Mouse (Mus musculus): ENCODE measurements around the gene Mid1ip1. TPM values are rescaled to one million over a fixed set of nuclear protein-coding genes. Genes with fewer than 3 reads are reported as not detected.

Mid1ip1 gene
- 88.2 and 91.3 TPM in 2 replicates for polyA plus RNA-seq (2014; fragmentation: Nextera tagmentation; extraction: Ambion mirVana)

DNA sequence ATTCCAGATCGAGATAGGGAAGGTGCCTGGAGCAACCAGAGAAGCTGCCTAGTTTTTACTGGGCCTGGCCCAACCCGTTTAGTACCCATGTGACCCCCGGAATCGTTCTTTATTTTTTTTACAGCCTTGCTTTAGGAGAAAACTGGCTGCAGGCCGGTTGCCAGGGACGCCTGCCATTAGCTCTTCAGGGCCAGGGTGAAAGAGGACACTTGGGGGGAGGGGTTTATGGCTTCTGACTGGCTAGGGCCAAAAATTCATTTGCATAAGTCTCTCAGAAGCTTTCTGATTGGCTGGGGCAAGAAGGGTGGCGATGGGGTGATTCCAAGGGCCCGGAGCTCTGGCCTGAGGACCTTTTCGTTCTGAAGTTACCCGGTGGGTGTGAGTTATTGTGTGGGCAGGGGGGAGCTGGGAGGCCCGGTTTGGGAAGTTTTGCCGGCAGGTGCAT, at the start of gene Mid1ip1:
Gene Mid1ip1, plus strand, starts transcription at position 318 of the 445 bp plus-strand sequence.
- H3K27me3 ChIP-seq (ENCODE audit: control insufficient read depth, insufficient read depth, low read length), result no peaks in the 10 kb centered on the region
- WGBS, result 20% methylated on average over 12 of the region's 12 CpGs
- H3K4me2 ChIP-seq (replicated peaks), result peak within 1 kb of the TSS; percentile 34
- no peaks in the 10 kb centered on the region for H3K9me3 ChIP-seq (ENCODE audit: control insufficient read depth, low read length)
- H3K4me3 ChIP-seq (replicated peaks; ENCODE audit: low read length), result 0 out of 2 replicates have a peak within 1 kb of the TSS, but pooled peaks have one; percentile 9
- DNase-seq (ENCODE audit: low spot score) (peak; percentile 73), ATAC-seq (ENCODE audit: low FRiP score) (peak; percentile 71)
- no peaks in the 10 kb centered on the region for H3K36me3 ChIP-seq (replicated peaks; ENCODE audit: control insufficient read depth, insufficient read depth)
- H3K4me1 ChIP-seq (replicated peaks; ENCODE audit: control insufficient read depth, insufficient read depth, low read length), result no peaks in the 10 kb centered on the region; the same call in 1 of the 2 replicates
- no peak within 1 kb of the TSS for H3K27ac ChIP-seq
- no peak within 1 kb of the TSS for H3K9ac ChIP-seq

DNA sequence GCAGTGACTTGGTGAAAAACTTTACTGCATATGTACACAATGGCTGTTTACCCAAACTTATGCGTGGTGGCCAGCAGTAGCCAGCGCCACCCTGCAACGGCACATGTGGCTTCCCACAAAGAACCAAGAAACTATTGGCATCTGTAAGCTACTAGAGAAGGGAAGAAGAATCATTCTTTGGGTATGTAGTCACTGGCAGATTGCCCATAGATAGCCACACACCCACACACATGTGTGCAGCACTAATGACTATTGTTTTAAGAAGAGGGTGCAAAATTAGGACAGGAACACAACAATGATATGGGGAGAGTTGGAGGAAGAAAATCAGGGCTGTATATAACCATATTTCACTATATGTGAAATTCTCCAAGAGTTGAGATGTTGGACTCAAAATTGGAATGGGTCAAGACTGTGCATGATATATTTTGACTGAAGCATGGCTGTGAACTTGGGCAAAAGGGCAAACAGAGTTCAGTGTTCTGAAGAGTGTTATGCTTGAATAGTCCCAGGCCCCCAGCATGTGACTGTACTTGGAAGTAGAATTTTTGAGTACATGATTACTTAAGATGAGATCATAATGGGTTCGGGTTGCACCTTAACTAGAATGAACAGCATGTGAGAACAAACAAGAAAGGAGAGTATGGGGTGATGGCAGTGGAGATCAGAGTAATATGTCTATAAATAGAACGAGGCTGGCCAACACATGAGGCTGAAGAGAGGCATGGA, 20.2 kb upstream of the Mid1ip1 start:
- no peak overlapping the region for H3K4me2 ChIP-seq (replicated peaks)
- H3K9ac ChIP-seq, result no peak overlapping the region
- H3K4me3 ChIP-seq (replicated peaks; ENCODE audit: low read length), result no peak overlapping the region
- WGBS, result 93% methylated on average over 5 of the region's 5 CpGs
- no peak for DNase-seq (ENCODE audit: low spot score)
- H3K27me3 ChIP-seq (ENCODE audit: control insufficient read depth, insufficient read depth, low read length), result no peaks in the 10 kb centered on the region
- no peaks in the 10 kb centered on the region for H3K9me3 ChIP-seq (ENCODE audit: control insufficient read depth, low read length)
- ATAC-seq (ENCODE audit: low FRiP score), result no peak
- no peaks in the 10 kb centered on the region for H3K36me3 ChIP-seq (replicated peaks; ENCODE audit: control insufficient read depth, insufficient read depth)
- H3K27ac ChIP-seq, result no peak overlapping the region
- H3K4me1 ChIP-seq (replicated peaks; ENCODE audit: control insufficient read depth, insufficient read depth, low read length), result no peaks in the 10 kb centered on the region

DNA sequence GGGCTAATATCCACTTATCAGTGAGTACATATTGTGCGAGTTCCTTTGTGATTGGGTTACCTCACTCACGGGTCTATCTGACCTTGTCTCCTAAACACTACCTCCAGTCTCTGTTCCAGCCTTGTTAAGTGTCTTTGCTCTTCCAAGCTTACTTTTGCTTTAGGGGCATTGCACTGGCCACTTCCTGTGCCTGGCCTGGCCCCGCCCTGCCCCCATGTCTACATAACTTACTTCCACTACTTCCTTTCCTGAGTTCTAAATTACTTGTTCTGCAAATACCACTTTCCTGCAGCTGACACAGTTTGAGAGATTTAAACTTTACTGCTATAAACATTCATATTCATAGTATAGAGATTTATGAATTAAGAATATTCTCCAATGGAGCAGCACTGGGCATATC, 8.1 kb upstream of the Mid1ip1 start:
- Histone ChIP-seq H3K27ac (no peak overlapping the region), H3K27me3 (ENCODE audit: control insufficient read depth, insufficient read depth, low read length) (no peaks in the 10 kb centered on the region), H3K4me2 (replicated peaks) (no peak overlapping the region), H3K36me3 (replicated peaks; ENCODE audit: control insufficient read depth, insufficient read depth) (no peaks in the 10 kb centered on the region), H3K4me3 (replicated peaks; ENCODE audit: low read length) (no peak overlapping the region), H3K9ac (no peak overlapping the region), H3K9me3 (ENCODE audit: control insufficient read depth, low read length) (no peaks in the 10 kb centered on the region), H3K4me1 (replicated peaks; ENCODE audit: control insufficient read depth, insufficient read depth, low read length) (no peaks in the 10 kb centered on the region)
- DNase-seq (ENCODE audit: low spot score), result no peak
- ATAC-seq (ENCODE audit: low FRiP score), result no peak
- 92% methylated on average over 3 of the region's 3 CpGs for WGBS

DNA sequence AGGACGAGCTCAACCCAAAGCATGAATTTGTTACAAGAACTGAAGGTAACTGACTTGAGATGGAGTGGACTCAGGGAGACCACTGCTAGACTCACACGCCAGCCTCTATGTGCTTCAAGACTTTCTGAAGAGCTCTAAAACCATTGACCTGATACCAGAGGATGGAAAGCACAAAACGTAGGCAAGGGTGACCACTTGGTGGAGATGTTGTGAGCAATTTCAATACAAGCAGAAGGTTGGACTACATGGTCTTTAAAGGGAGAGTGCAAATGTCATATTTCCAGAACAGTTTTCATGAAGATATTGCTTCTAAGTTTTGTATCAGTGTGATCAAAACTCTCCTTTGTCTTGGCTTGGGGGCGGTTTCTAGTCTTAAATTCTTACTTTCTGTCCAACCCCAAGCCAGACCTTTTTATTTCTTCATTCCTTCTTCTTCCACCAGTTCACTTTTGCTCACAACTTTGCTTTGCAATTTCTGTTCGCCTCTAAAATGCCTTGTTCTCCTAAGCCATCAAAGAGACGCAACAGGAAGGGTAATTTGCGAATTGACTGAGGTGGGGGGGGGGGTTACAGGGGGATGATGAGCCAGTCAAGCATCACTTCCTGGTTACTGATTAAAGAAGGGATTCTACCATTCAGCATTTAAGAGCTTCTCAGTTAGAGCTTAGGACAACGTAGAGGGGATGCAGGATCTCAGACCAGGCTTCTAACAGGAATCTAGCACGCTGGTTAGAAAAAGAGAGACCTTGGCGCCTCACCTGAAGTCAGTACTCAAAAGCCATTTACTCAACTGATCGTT, 775 bp upstream of the Mid1ip1 start:
- WGBS, result 42% methylated on average over 11 of the region's 11 CpGs
- no peaks in the 10 kb centered on the region for H3K36me3 ChIP-seq (replicated peaks; ENCODE audit: control insufficient read depth, insufficient read depth)
- ATAC-seq (ENCODE audit: low FRiP score) (no peak), DNase-seq (ENCODE audit: low spot score) (no peak)
- H3K4me3 ChIP-seq (replicated peaks; ENCODE audit: low read length), result no peak overlapping the region
- H3K9me3 ChIP-seq (ENCODE audit: control insufficient read depth, low read length), result no peaks in the 10 kb centered on the region
- no peaks in the 10 kb centered on the region for H3K27me3 ChIP-seq (ENCODE audit: control insufficient read depth, insufficient read depth, low read length)
- H3K9ac ChIP-seq, result no peak overlapping the region
- H3K4me2 ChIP-seq (replicated peaks), result peak overlapping the region; percentile 34
- H3K27ac ChIP-seq, result no peak overlapping the region
- H3K4me1 ChIP-seq (replicated peaks; ENCODE audit: control insufficient read depth, insufficient read depth, low read length), result no peaks in the 10 kb centered on the region

DNA sequence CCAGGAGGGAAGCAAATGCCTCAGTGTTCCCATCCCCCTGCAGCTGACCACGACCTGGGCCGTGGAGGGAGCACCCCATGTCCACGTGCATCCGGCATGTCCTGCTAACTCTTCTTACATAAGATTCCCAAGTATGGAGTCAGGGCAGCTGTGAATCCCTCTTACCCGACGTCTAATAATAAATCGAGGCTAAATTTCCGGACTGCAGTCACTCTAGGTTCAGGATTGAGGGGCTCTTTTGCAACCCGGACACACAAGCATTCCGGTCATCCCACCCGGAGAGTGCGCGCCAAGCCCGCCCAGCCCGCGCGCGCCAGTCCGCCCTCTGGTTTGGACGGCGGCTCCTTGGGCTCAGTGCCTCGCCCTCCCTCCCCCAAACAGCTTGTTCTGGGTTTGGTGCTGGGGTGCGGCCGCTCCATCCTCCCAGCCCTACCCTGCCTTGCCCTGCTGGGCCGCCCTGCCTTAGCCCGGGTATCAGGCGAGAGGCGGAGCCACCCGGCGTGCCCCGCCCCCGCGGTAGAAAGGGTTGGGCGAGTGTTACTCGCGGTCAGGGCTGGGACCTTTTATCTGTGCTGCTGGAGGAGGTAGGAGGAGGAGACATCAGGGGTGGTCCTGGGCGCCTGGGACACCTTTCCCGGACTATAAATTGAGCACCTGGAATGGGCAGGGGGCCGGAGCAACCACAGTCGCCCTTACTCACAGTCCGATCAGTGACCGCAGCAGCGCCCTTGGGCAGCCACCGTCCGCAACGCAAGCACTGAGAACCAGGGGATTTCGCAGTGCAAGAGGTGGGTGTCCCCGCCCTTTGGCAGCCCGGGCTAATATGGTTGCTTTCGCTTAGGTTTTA, 2.3 kb downstream of the Mid1ip1 start:
- Histone ChIP-seq H3K4me3 (replicated peaks; ENCODE audit: low read length) (peak overlapping the region; percentile 63), H3K36me3 (replicated peaks; ENCODE audit: control insufficient read depth, insufficient read depth) (no peaks in the 10 kb centered on the region), H3K4me1 (replicated peaks; ENCODE audit: control insufficient read depth, insufficient read depth, low read length) (peaks cover 11% of the 10 kb centered on the region; the same call in 1 of the 2 replicates), H3K4me2 (replicated peaks) (peak overlapping the region; percentile 66), H3K9ac (peak overlapping the region; percentile 70), H3K9me3 (ENCODE audit: control insufficient read depth, low read length) (no peaks in the 10 kb centered on the region), H3K27ac (peak overlapping the region; percentile 90), H3K27me3 (ENCODE audit: control insufficient read depth, insufficient read depth, low read length) (no peaks in the 10 kb centered on the region)
- WGBS, result 16% methylated on average over 50 of the region's 50 CpGs
- ATAC-seq (ENCODE audit: low FRiP score) (peak; percentile 91), DNase-seq (ENCODE audit: low spot score) (peak; percentile 61)

DNA sequence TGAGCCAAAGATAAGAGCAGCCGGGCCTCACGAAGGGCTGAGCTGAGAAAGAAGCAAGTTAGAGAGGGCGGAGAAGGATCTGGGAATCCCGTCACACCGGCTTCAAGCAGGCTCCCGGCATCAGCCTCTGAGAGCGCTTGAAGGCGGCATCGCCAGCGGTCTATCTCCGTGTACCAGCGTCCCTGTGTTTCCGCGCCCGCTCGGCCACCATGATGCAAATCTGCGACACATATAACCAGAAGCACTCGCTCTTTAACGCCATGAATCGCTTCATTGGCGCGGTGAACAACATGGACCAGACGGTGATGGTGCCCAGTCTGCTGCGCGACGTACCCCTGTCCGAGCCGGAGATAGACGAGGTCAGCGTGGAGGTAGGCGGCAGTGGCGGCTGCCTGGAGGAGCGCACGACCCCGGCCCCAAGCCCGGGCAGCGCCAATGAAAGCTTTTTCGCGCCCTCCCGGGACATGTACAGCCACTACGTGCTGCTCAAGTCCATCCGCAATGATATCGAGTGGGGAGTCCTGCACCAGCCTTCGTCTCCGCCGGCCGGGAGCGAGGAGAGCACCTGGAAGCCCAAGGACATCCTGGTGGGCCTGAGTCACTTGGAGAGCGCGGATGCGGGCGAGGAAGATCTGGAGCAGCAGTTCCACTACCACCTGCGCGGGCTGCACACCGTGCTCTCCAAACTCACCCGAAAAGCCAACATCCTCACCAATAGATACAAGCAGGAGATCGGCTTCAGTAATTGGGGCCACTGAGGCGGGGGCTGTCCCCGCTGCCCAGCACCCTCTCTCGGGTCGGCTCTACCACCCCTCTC, 3.4 kb downstream of the Mid1ip1 start:
- Histone ChIP-seq H3K27me3 (ENCODE audit: control insufficient read depth, insufficient read depth, low read length) (no peaks in the 10 kb centered on the region), H3K27ac (peak overlapping the region; percentile 90), H3K4me1 (replicated peaks; ENCODE audit: control insufficient read depth, insufficient read depth, low read length) (peaks cover 11% of the 10 kb centered on the region; the same call in 1 of the 2 replicates), H3K9me3 (ENCODE audit: control insufficient read depth, low read length) (no peaks in the 10 kb centered on the region), H3K4me3 (replicated peaks; ENCODE audit: low read length) (peak overlapping the region; percentile 63), H3K9ac (peak overlapping the region; percentile 70), H3K4me2 (replicated peaks) (peak overlapping the region; percentile 66), H3K36me3 (replicated peaks; ENCODE audit: control insufficient read depth, insufficient read depth) (no peaks in the 10 kb centered on the region)
- DNase-seq (ENCODE audit: low spot score) (peak; percentile 43), ATAC-seq (ENCODE audit: low FRiP score) (0 out of 2 replicates have a peak, but pooled peaks have one; percentile 18)
- WGBS, result 17% methylated on average over 61 of the region's 61 CpGs

DNA sequence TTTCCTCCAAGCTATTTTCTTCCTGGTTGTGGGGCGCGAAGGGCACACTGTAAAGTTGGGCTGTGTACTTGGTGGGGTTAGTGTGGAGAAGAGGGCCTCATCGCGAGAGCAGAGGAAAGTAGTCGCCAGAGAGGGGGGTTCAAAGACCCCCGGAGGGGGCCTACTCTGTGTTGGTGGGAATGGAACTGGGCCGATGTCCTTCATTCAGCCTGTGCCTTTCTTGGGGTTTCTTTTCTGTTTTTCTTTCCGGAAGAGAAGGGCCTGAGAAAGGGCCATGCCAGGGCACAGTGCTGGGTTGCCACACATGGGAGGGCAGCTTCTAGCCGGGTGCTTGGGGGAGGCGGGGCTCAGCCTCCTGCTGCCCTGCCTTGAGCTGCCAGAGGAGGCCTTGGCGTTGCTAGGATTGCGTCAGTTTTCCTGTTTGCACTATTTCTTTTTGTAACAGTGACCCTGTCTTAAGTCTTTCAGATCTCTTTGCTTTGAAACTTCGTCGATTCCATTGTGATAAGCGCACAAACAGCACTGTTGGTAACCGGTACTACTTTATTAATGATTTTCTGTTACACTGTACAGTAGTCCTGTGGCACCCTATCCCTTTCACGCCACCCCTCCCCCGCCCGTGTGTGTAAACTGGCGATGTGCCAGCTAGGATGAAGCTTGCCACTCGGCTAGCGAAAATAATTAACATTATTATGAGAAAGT, 4.2 kb downstream of the Mid1ip1 start:
- H3K9me3 ChIP-seq (ENCODE audit: control insufficient read depth, low read length), result no peaks in the 10 kb centered on the region
- peaks cover 11% of the 10 kb centered on the region; the same call in 1 of the 2 replicates for H3K4me1 ChIP-seq (replicated peaks; ENCODE audit: control insufficient read depth, insufficient read depth, low read length)
- DNase-seq (ENCODE audit: low spot score), result peak; percentile 50
- ATAC-seq (ENCODE audit: low FRiP score), result peak; percentile 63
- H3K27me3 ChIP-seq (ENCODE audit: control insufficient read depth, insufficient read depth, low read length), result no peaks in the 10 kb centered on the region
- peak overlapping the region; percentile 66 for H3K4me2 ChIP-seq (replicated peaks)
- peak overlapping the region; percentile 70 for H3K9ac ChIP-seq
- peak overlapping the region; percentile 63 for H3K4me3 ChIP-seq (replicated peaks; ENCODE audit: low read length)
- H3K36me3 ChIP-seq (replicated peaks; ENCODE audit: control insufficient read depth, insufficient read depth), result no peaks in the 10 kb centered on the region
- 16% methylated on average over 21 of the region's 22 CpGs for WGBS
- H3K27ac ChIP-seq, result peak overlapping the region; percentile 90

DNA sequence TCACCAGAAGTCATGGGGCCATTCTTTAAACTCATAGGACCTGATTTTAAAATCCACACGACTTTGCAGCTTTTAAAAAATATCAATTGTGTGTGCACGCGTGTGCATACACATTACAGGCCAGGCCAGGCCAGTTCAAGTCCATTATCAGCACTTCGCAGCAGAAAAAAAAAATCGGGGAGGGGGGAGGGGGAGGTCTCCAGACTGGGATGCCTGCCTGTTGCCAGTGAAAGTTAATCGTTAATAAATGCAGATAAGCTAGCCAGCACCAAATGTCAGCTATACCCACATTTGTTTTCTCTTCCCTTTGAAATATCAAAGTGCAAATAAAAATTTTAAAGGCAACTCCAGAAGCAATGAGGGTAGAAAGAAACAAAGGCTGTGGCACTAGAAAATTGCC, 5.6 kb downstream of the Mid1ip1 start:
- Histone ChIP-seq H3K4me1 (replicated peaks; ENCODE audit: control insufficient read depth, insufficient read depth, low read length) (peaks cover 11% of the 10 kb centered on the region; the same call in 1 of the 2 replicates), H3K9ac (no peak overlapping the region), H3K4me3 (replicated peaks; ENCODE audit: low read length) (peak overlapping the region; percentile 63; the same call in 1 of the 2 replicates), H3K9me3 (ENCODE audit: control insufficient read depth, low read length) (no peaks in the 10 kb centered on the region), H3K27ac (no peak overlapping the region), H3K27me3 (ENCODE audit: control insufficient read depth, insufficient read depth, low read length) (no peaks in the 10 kb centered on the region), H3K4me2 (replicated peaks) (peak overlapping the region; percentile 66), H3K36me3 (replicated peaks; ENCODE audit: control insufficient read depth, insufficient read depth) (no peaks in the 10 kb centered on the region)
- WGBS, result 21% methylated on average over 6 of the region's 6 CpGs
- DNase-seq (ENCODE audit: low spot score), result no peak
- ATAC-seq (ENCODE audit: low FRiP score), result no peak

All from hindbrain, embryonic 14.5 days (tissue).